Mouse (Mus musculus) naive thymus-derived CD4-positive, alpha-beta T cell, adult 5 months (primary cell): ENCODE data around the gene Morn1. TPM values are rescaled to one million over a fixed set of nuclear protein-coding genes. Genes with fewer than 3 reads are reported as not detected.

Experiments used
- polyA plus RNA-seq: library from polyadenylated mRNA; unstranded; fragments of 100-300 nt; shearing (Covaris generic); gene quantifications from one replicate; pipeline ENCODE4 v1.2.1, GENCODE M21; 2017

Morn1 gene
- 0.37 TPM for polyA plus RNA-seq

GRCm38 (mm10) chr4:155086108-155087024 lies at the start of gene Morn1, which contains the start of gene Rer1:
Gene Morn1 (plus strand): TSS chr4:155086577.
Gene Rer1 (minus strand): TSS chr4:155086382.

GRCm38 (mm10) chr4:155056724-155057123 lies 29.7 kb upstream of the Morn1 start, which contains the start of gene Plch2:
Gene Plch2 (minus strand): TSS chr4:155056784.

GRCm38 (mm10) chr4:155066834-155067522 lies 19.4 kb upstream of the Morn1 start, which contains the start of gene Pex10:
Gene Pex10 (plus strand): TSS chr4:155067016.

Other genes starting within 250 kb of the Morn1 start
- gene Ttc34, start 249.1 kb upstream of the Morn1 start, polyA plus RNA-seq, result not detected
- gene Mmel1, start 217.0 kb upstream of the Morn1 start, polyA plus RNA-seq, result not detected
- 6.7 TPM for gene Fam213b, start 187.4 kb upstream of the Morn1 start, polyA plus RNA-seq
- gene Tnfrsf14, start 158.0 kb upstream of the Morn1 start, polyA plus RNA-seq, result 16.5 TPM
- gene Hes5, start 125.7 kb upstream of the Morn1 start, polyA plus RNA-seq, result 1.0 TPM
- 95.8 TPM for gene Pank4, start 122.5 kb upstream of the Morn1 start, polyA plus RNA-seq
- not detected for gene Plch2, start 29.8 kb upstream of the Morn1 start, polyA plus RNA-seq
- gene Pex10, start 19.6 kb upstream of the Morn1 start, polyA plus RNA-seq, result 8.1 TPM
- gene Rer1, start 195 bp upstream of the Morn1 start, polyA plus RNA-seq, result 112 TPM
- gene Ski, start 136.0 kb downstream of the Morn1 start, polyA plus RNA-seq, result 181 TPM
- gene Faap20, start 163.2 kb downstream of the Morn1 start, polyA plus RNA-seq, result 69.6 TPM